Mouse (Mus musculus) forebrain, embryonic 14.5 days (tissue): ENCODE measurements around the gene Phlda3. TPM values are rescaled to one million over a fixed set of nuclear protein-coding genes. Genes with fewer than 3 reads are reported as not detected.

Experiments used
- ATAC-seq: fragments of 200-750 bp; cut with Nextera tagmentation; 2 replicates; pipeline ENCODE4 v1.8.0; 2017; ENCODE audit warnings: mild to moderate bottlenecking, moderate library complexity
- DNase-seq: peaks from one replicate; pipeline ENCODE4 v3.0.0-alpha.2; 2015; ENCODE audit warnings: low spot score
- H3K27ac ChIP-seq: fragments of 300-500 bp; sonication (generic); 2 replicates; pipeline ENCODE4 v1.5.1; 2014; ENCODE audit warnings: low read depth, mild to moderate bottlenecking, control low read depth, low read length, moderate library complexity
- H3K27me3 ChIP-seq: fragments of 300-500 bp; sonication (generic); replicated peaks from 2 replicates; pipeline ENCODE4 v1.6.1; 2014; ENCODE audit warnings: low read length, control low read depth, mixed read lengths; ENCODE audit not compliant: control insufficient read depth, insufficient read depth
- H3K36me3 ChIP-seq: fragments of 300-500 bp; sonication (generic); 2 replicates; pipeline ENCODE4 v1.6.1; 2014; ENCODE audit warnings: low read length, control low read depth; ENCODE audit not compliant: control insufficient read depth, insufficient read depth
- H3K4me1 ChIP-seq: fragments of 300-500 bp; sonication (generic); 2 replicates; pipeline ENCODE4 v1.6.1; 2014; ENCODE audit warnings: antibody characterized with exemption, low read length, control low read depth; ENCODE audit not compliant: control insufficient read depth, insufficient read depth
- H3K4me2 ChIP-seq: fragments of 300-500 bp; sonication (generic); 2 replicates; pipeline ENCODE4 v1.6.1; 2014; ENCODE audit warnings: mild to moderate bottlenecking, control low read depth, low read length
- H3K4me3 ChIP-seq: fragments of 300-500 bp; sonication (generic); 2 replicates; pipeline ENCODE4 v1.5.1; 2014; ENCODE audit warnings: low read depth, low read length, control low read depth
- H3K9ac ChIP-seq: fragments of 300-500 bp; sonication (generic); 2 replicates; pipeline ENCODE4 v1.6.1; 2014; ENCODE audit warnings: mild to moderate bottlenecking, low read length, control low read depth, moderate library complexity
- H3K9me3 ChIP-seq: fragments of 300-500 bp; sonication (generic); replicated peaks from 2 replicates; pipeline ENCODE4 v1.6.1; 2016; ENCODE audit warnings: low read length, control low read depth, mixed read lengths; ENCODE audit not compliant: control insufficient read depth
- WGBS: fragments of 180-500 bp; shearing (Covaris S2); extraction: QIAGEN DNeasy Blood & Tissue Kit; methylation state at CpG from one replicate; pipeline ENCODE4 v1.1.7; 2014; 5-methylcytosine and 5-hydroxymethylcytosine counted together
- polyA plus RNA-seq: library from polyadenylated mRNA; unstranded; fragments of >200 nt; fragmentation: Nextera tagmentation; extraction: Ambion mirVana; gene quantifications from 2 replicates; pipeline ENCODE4 v1.2.1, GENCODE M21; 2014

Phlda3 gene
- polyA plus RNA-seq, 1 experiment from 2014 or later = 16.4 TPM

DNA sequence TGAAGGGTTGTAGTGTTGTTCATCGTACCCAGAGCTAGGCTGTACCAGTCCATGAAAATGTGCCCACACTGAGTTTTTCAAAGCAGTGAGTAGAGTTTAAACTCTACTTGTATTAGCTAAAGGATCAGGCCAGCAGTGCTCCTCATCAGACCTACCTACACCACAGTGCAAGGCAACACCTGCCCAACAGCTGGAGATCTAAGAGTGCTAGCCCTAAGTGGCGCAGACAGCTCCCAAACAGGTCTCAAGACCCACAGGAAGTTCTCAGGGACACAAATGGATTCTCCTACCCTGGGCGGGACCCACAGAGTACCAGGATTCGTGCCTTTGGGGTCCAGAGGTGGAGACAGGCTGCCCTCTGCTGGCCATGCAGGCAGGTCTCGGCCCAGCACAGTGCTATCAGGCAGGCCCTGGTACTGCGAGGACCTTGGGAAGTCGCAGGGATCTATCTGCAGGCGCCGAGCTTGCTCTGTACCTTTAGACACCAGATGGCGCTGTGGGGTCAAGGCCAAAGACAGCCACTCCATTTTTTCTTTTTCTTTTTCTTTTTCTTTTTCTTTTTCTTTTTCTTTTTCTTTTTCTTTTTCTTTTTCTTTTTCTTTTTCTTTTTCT is 13.1 kb upstream of the Phlda3 start:
- Histone ChIP-seq H3K4me2 (no peak overlapping the region), H3K4me3 (no peak overlapping the region), H3K9me3 (no peaks in the 10 kb centered on the region), H3K36me3 (no peaks in the 10 kb centered on the region), H3K27me3 (no peaks in the 10 kb centered on the region), H3K9ac (no peak overlapping the region), H3K4me1 (no peaks in the 10 kb centered on the region), H3K27ac (no peak overlapping the region)
- 11% methylated on average over 10 of the region's 10 CpGs for WGBS
- ATAC-seq = peak; percentile 100
- peak; percentile 95 for DNase-seq

DNA sequence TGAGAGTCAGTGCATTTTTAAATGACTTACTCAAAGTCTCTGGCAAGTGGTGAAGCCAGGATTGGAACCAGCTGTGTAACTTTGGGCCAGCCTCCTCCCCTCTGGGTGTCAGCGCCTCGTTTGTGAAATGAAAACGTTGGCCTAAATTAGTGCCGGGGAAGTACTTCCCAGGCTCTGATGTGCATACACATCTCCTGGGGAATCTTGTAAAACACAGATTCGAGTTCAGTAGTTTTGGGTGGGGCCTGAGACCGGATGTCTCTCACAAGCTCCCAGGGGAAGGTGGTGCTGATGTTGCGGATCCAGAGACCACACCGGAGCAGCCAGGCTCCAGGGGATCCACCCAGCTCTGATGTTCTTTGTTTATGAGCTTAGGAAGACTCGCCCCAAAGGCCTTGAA is 10.6 kb upstream of the Phlda3 start:
- H3K36me3 ChIP-seq = no peaks in the 10 kb centered on the region
- no peak overlapping the region for H3K9ac ChIP-seq
- no peaks in the 10 kb centered on the region for H3K27me3 ChIP-seq
- DNase-seq (no peak), ATAC-seq (no peak)
- no peak overlapping the region for H3K4me3 ChIP-seq
- H3K4me1 ChIP-seq = no peaks in the 10 kb centered on the region
- no peaks in the 10 kb centered on the region for H3K9me3 ChIP-seq
- WGBS = 72% methylated on average over 9 of the region's 9 CpGs
- no peak overlapping the region for H3K27ac ChIP-seq
- H3K4me2 ChIP-seq = no peak overlapping the region

DNA sequence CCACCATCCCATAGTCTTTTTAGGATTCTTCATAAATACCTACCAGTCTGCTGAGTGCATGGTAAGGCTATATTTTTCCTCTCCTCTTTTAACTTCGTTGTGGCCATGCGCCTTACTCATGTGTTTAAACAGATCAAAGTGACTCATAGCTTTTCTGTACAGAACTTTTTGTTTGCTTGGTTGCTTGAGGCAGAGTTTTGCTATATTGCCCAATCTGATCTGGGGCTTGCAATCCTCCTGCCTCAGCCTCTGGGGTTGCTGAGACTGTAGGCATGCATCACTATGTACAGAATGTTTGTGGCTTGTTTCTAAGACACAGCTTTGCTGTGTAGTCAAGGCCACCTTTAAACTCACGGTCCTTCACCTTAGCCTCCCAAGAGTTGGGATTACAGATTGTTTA is 10.0 kb upstream of the Phlda3 start:
- Histone ChIP-seq H3K4me1 (no peaks in the 10 kb centered on the region), H3K4me2 (no peak overlapping the region), H3K9ac (no peak overlapping the region), H3K27me3 (no peaks in the 10 kb centered on the region), H3K9me3 (no peaks in the 10 kb centered on the region), H3K36me3 (no peaks in the 10 kb centered on the region), H3K27ac (no peak overlapping the region), H3K4me3 (no peak overlapping the region)
- WGBS = 89% methylated on average over 3 of the region's 3 CpGs
- no peak for ATAC-seq
- DNase-seq = no peak

DNA sequence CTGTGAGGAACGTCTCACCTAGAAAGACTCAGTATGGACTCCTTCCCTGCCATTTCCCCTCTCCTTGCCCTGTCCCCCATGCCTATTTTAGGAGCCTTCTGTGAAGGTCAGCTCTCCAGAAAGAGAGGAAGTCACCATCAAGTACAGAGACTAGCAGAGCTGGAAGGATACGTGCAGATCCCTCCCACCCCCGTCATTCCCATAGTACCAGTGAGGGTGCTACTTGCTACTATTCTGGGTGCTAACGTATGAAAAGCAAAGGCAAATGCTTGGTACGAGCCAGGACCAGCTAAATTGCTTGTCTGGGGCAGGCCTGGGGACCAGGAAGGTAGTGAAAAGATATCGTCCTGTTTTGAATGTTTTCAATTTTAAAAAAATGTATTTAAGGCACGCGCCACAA is 8.6 kb upstream of the Phlda3 start:
- H3K9me3 ChIP-seq = no peaks in the 10 kb centered on the region
- 80% methylated on average over 8 of the region's 8 CpGs for WGBS
- no peak overlapping the region for H3K4me3 ChIP-seq
- ATAC-seq (no peak), DNase-seq (no peak)
- H3K27me3 ChIP-seq = no peaks in the 10 kb centered on the region
- H3K4me2 ChIP-seq = no peak overlapping the region
- H3K36me3 ChIP-seq = no peaks in the 10 kb centered on the region
- no peak overlapping the region for H3K9ac ChIP-seq
- no peaks in the 10 kb centered on the region for H3K4me1 ChIP-seq
- H3K27ac ChIP-seq = no peak overlapping the region

DNA sequence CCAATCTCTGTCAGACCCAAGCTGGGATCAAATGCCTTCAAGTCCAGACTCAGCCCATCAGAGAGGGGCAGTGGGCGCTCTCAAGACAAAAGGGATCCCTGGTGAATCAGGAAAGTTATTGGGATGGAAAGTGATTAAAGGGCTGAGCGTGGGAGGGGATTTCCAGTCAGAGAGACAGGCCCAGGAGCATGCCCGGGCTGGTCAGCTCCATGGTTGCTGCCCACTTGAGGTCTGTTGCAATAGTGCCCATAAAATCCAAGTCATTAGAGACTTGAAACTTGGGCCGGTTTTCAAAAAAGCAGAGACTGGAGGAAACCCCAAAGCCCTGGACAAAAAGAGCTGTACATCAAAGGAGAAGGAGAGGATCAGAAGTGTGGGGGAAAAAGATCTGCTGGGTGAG is 6.2 kb upstream of the Phlda3 start:
- H3K4me3 ChIP-seq = no peak overlapping the region
- H3K36me3 ChIP-seq = no peaks in the 10 kb centered on the region
- no peaks in the 10 kb centered on the region for H3K4me1 ChIP-seq
- no peak overlapping the region for H3K9ac ChIP-seq
- no peaks in the 10 kb centered on the region for H3K9me3 ChIP-seq
- ATAC-seq (no peak), DNase-seq (no peak)
- H3K27ac ChIP-seq = no peak overlapping the region
- no peak overlapping the region for H3K4me2 ChIP-seq
- H3K27me3 ChIP-seq = no peaks in the 10 kb centered on the region
- 34% methylated on average over 4 of the region's 4 CpGs for whole genome bisulfite sequencing

DNA sequence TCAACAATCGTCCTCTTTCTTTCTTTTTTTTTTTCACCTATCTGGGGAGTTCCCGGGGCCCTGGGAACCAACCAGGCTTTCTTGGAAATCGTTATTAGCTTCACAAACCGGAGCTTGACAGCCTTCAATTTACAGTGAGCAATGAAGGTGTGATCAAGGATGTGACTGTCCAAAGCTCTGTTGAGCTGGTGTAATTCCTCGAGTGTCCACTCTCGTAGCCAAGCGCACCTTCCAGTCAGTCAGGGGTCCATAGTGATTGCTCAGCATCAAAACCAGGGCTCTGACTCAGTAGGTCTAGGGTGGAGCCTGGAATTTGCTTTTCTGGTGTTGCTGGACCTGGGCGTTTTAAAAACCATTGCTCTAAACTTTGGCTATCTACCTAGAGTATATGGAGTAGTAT is 5.7 kb upstream of the Phlda3 start:
- Histone ChIP-seq H3K4me2 (no peak overlapping the region), H3K27ac (no peak overlapping the region), H3K9me3 (no peaks in the 10 kb centered on the region), H3K4me1 (no peaks in the 10 kb centered on the region), H3K36me3 (no peaks in the 10 kb centered on the region), H3K4me3 (no peak overlapping the region), H3K9ac (no peak overlapping the region), H3K27me3 (no peaks in the 10 kb centered on the region)
- DNase-seq = no peak
- 74% methylated on average over 8 of the region's 8 CpGs for WGBS
- ATAC-seq = no peak

DNA sequence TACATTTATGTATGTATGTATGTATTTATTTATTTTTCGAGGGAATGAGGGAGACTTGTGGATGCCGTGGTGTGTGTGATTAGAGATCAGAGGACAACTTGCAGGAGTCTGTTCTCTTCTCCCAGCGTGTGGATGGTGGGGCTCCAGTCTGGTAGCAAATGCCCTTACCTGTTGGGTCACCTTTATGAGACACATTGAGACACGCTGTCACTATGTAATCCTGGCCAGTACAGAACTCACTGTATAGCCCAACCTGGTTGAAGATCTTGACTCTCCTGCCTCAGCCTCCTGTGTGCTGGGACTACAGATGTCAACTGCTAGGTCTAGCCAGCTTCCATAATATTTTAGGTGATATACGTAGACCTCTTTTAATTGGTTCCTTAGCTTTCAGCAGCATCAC is 4.2 kb upstream of the Phlda3 start:
- no peak overlapping the region for H3K9ac ChIP-seq
- H3K9me3 ChIP-seq = no peaks in the 10 kb centered on the region
- no peaks in the 10 kb centered on the region for H3K27me3 ChIP-seq
- peaks cover 4% of the 10 kb centered on the region for H3K4me1 ChIP-seq
- H3K4me2 ChIP-seq = no peak overlapping the region
- 92% methylated on average over 5 of the region's 5 CpGs for WGBS
- no peaks in the 10 kb centered on the region for H3K36me3 ChIP-seq
- H3K27ac ChIP-seq = no peak overlapping the region
- DNase-seq (no peak), ATAC-seq (no peak)
- no peak overlapping the region for H3K4me3 ChIP-seq

DNA sequence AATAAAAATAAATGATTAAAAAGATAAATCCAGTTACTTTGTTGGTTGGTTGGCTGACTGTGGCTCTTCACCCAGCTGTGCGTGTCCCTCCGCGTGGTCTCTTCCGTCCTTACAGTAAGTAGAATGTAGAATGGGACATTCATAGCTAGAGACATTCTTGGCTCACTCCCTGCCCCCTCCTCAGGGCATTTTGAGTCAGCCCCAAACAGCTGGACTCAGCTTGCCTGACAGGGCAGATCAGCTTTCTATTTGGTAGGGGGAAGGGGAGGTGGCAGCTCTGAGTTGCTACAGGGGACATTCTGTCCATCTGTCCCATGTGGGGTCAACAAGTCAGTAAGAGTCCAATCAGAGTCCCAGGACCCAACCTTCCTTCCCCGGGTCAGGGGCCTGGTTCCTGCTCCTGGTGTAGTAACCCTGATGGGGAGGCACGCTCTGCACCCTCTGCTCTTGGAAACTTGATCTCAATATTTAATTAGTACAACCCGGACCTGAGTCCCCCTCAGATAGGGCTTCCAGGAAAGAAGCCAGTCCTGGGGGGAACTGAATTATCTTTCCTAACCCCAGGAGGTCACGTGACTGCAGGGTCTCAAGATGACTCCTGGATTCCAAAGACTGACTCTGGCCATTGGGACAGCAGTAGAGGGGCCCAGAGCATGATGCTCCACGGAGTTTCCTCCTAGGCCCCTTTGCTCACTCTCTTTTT is 2.3 kb upstream of the Phlda3 start:
- 77% methylated on average over 9 of the region's 9 CpGs for WGBS
- Histone ChIP-seq H3K4me1 (peaks cover 10% of the 10 kb centered on the region), H3K9me3 (no peaks in the 10 kb centered on the region), H3K4me3 (no peak overlapping the region), H3K27ac (no peak overlapping the region), H3K27me3 (no peaks in the 10 kb centered on the region), H3K9ac (no peak overlapping the region), H3K4me2 (no peak overlapping the region), H3K36me3 (no peaks in the 10 kb centered on the region)
- no peak for ATAC-seq
- no peak for DNase-seq

DNA sequence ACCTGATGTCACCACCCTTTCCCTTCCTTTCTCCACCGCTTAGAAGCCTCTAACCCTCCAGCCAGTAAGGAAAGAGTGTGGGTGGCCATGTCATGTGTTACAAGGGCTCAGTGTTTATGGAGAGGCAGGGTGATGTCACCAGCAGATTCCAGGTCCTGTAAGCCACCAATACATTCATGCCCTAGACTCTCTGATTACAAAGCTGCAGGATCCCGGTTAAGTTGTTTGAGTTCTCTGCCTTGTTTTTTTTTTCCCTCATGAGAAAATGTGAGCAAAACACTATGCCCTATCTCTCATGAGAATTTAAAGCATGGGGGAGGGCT is 1.8 kb upstream of the Phlda3 start:
- Histone ChIP-seq H3K9ac (no peak overlapping the region), H3K4me3 (no peak overlapping the region), H3K4me2 (no peak overlapping the region), H3K9me3 (no peaks in the 10 kb centered on the region), H3K4me1 (peaks cover 10% of the 10 kb centered on the region), H3K36me3 (no peaks in the 10 kb centered on the region), H3K27ac (no peak overlapping the region), H3K27me3 (no peaks in the 10 kb centered on the region)
- ATAC-seq (no peak), DNase-seq (no peak)
- 69% methylated on average over 2 of the region's 2 CpGs for WGBS
